Mouse (Mus musculus): ENCODE results near the gene Rai1.

Rai1 gene

GRCm38 (mm10) chr11:60093227-60093626 is 11.6 kb upstream of the Rai1 start:
- in situ Hi-C loops (cut with MboI; ENCODE audit: unreplicated experiment in 2 of 2): no loop called here

GRCm38 (mm10) chr11:60093984-60094587 is 10.7 kb upstream of the Rai1 start:
- in situ Hi-C loops (cut with MboI; ENCODE audit: unreplicated experiment in 2 of 2): no loop called here

GRCm38 (mm10) chr11:60094909-60095810 is 9.7 kb upstream of the Rai1 start:
- in situ Hi-C loops (cut with MboI; ENCODE audit: unreplicated experiment in 2 of 2): loop anchor here in 1 of 2 experiments (5.0 kb wide), 1 partner anchor 102 kb away; no protein-coding TSS in a partner anchor

GRCm38 (mm10) chr11:60099555-60100186 is 5.1 kb upstream of the Rai1 start:
- in situ Hi-C loops (cut with MboI; ENCODE audit: unreplicated experiment in 2 of 2): loop anchor here in 1 of 2 experiments (5.0 kb wide), 1 partner anchor 98 kb away; no protein-coding TSS in a partner anchor

- in situ Hi-C loops (cut with MboI; ENCODE audit: unreplicated experiment in 2 of 2): no loop called here
Measured at GRCm38 (mm10) chr11:60100827-60101555, 3.8 kb upstream of the Rai1 start.

GRCm38 (mm10) chr11:60101986-60102385 is 2.8 kb upstream of the Rai1 start:
- in situ Hi-C loops (cut with MboI; ENCODE audit: unreplicated experiment in 2 of 2): no loop called here

- in situ Hi-C loops (cut with MboI; ENCODE audit: unreplicated experiment in 2 of 2): no loop called here
Measured at GRCm38 (mm10) chr11:60102664-60103063, 2.1 kb upstream of the Rai1 start.

DNA sequence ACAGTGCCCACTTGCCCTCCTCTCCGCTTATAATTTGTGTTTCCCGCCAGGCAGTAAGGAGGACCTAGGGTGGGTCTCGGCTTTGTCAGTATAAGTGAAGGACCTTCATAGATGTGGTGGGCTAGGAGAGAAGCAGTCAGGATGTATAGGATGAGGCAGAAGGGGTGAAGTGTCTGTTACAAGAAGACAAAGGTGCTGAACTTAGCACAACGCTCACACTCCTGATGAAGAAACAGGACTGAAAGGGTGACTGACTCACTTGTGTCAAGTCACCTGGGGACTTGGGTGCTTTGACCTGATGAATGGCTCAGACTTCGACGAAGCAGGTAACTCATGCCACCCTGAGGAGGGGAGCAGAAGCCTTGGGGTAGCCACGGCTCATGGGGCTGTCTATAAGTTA is 1.2 kb upstream of the Rai1 start:
- in situ Hi-C loops (cut with MboI; ENCODE audit: unreplicated experiment in 2 of 2): no loop called here

DNA sequence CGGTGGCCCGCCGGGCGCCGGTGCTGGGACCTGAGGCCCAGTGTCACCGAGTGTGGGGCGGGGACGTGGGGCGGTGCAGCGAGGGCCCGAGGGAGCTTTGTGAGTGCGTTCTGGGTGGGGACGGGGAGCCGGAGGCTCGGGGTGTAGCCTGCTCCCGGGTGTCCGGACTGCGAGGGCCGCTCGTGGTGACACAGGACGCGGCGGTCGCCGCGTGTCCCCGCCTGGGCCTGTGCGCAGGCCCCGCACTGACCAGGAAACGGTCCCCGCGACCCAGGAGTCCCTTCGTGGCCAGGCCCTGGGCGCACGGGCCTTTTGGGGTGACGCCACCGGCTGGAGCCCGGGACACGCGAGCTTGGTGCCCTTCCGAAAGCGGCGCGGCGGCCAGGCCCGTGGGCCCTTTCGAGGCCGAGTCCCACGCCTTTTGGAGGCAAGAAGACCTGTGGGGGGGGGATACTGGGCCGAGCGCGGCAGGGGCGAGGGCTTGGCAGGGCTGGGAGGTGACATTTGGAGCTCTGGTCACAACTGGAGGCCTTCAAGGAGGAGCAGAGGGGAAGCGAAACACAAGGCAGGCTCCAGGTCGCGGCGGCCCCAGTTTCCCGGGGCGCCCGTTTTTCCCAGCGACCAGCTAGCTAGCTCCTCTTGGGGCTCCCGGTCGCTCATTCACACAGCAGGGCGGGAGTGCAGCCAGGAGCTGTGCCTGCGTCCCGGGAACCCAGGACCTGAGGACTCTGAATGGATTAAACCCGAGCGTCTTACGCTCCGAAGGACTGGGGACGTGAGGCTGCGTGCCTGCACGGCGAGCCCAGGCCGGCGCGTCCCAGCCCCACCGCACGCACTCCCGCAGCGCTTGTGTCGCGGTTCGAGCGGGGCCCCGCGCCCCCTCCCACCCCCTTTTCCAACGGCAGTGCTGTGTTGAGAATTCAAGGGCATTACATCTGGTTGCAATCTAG is 1.1 kb downstream of the Rai1 start:
- in situ Hi-C loops (cut with MboI; ENCODE audit: unreplicated experiment in 2 of 2): loop anchor here in 1 of 2 experiments (5.0 kb wide), 1 partner anchor 91 kb away; no protein-coding TSS in a partner anchor

- in situ Hi-C loops (cut with MboI; ENCODE audit: unreplicated experiment in 2 of 2): loop anchor here in 1 of 2 experiments (5.0 kb wide), 1 partner anchor 91 kb away; no protein-coding TSS in a partner anchor
Measured at GRCm38 (mm10) chr11:60106543-60107110, 1.8 kb downstream of the Rai1 start.

DNA sequence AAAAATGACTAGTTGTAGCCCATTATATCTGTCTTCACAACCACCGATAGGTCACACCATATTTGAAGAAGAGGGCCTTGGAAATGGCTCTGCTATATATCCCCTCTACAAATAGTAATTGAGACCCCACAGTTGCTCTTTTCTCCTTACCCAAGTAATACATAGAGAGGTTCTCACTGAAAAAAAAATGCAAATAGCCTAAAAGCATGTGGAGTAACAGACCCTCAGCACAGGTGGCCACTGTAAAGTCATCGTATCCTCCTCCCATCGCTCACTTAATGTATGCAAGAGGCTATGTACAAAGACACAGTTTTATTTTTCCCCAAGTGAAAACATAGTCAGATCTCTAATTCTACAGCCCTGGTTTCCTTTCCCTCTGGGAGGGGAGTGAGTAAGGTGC is 2.6 kb downstream of the Rai1 start:
- in situ Hi-C loops (cut with MboI; ENCODE audit: unreplicated experiment in 2 of 2): loop anchor here in 1 of 2 experiments (5.0 kb wide), 1 partner anchor 90 kb away; no protein-coding TSS in a partner anchor

DNA sequence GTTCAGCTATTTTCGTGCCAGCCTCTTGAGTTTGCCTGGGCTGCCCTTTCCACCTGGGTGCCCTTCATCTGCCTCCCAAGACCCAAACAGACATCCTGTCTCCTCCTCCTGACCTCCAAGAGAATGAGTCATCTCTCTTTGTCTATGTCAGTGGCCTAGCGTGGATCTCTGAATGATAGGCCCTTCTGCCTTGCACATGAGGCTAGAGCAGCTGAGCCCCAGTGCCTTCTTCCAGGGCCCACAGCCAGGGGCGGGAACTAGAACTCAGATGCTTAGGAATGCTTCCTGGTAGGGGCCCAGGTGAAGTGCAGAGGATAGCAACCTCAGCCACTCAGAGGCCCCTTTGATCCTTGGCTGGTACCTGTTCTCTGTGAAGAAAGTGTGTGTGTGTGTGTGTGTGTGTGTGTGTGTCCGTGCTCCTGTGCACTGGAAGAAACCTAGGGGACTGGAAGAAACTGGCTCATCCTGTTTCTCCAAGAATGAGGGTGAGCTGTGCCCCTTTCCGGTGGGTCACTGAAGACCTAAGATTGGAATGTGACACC is 3.9 kb downstream of the Rai1 start:
- in situ Hi-C loops (cut with MboI; ENCODE audit: unreplicated experiment in 2 of 2): loop anchor here in 1 of 2 experiments (5.0 kb wide), 1 partner anchor 89 kb away; no protein-coding TSS in a partner anchor

- in situ Hi-C loops (cut with MboI; ENCODE audit: unreplicated experiment in 2 of 2): no loop called here
Measured at GRCm38 (mm10) chr11:60110386-60110785, 5.6 kb downstream of the Rai1 start.

GRCm38 (mm10) chr11:60111576-60111975 is 6.8 kb downstream of the Rai1 start:
- in situ Hi-C loops (cut with MboI; ENCODE audit: unreplicated experiment in 2 of 2): no loop called here

DNA sequence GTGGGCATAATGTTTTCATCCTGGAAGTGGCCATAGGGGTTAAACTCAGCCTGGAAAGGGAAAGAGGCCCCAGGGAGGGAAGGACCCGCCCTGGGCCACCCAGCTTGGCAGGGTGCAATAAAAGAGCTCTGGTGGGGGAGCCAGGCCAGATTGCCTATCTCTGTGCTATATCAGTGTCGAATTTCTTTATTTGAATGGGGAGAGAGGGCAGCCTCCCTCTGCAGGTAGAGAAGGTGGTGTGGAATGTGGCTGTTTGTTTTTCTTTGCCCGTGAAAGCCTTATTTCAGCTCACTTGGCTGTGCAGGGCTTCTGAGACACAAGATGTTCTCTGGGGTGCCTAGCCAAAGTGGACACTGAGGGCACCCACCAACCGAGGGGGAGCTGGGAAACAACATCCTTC is 8.8 kb downstream of the Rai1 start:
- in situ Hi-C loops (cut with MboI; ENCODE audit: unreplicated experiment in 2 of 2): no loop called here

GRCm38 (mm10) chr11:60114296-60115023 is 9.6 kb downstream of the Rai1 start:
- in situ Hi-C loops (cut with MboI; ENCODE audit: unreplicated experiment in 2 of 2): no loop called here

DNA sequence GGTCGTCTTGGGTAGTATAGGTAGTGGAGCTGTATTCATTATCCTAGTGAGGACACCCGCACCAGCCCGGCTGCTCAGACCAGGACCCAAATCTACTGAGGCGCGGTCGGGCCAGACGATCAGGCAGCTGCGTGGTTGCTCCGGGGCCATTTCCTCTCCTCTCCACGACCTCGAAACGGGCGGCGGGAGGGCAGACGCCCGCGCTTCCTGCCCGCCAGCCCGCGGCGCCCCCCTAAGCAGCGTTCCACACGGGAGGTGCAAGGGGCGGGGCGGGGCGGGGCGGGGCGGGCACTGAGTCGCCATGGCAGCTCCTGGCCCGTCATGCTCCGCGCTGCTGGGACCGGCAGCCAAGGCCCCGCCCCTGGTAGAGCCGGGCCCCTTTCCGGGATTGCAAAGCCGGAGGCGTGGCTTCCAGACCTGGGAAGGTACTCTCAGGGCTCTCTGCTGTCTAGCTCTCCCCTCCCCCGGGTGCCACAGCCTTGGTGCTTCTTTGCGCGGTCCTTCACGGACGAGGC is 10.3 kb downstream of the Rai1 start:
- in situ Hi-C loops (cut with MboI; ENCODE audit: unreplicated experiment in 2 of 2): no loop called here
